Mouse (Mus musculus): ENCODE measurements at regions not wholly inside any gene's neighbourhood (a gene's known extent, or its start where the extent isn't known, plus 50 kb on each side); places are given as distances from the start of the nearest gene placed in this dataset.

DNA sequence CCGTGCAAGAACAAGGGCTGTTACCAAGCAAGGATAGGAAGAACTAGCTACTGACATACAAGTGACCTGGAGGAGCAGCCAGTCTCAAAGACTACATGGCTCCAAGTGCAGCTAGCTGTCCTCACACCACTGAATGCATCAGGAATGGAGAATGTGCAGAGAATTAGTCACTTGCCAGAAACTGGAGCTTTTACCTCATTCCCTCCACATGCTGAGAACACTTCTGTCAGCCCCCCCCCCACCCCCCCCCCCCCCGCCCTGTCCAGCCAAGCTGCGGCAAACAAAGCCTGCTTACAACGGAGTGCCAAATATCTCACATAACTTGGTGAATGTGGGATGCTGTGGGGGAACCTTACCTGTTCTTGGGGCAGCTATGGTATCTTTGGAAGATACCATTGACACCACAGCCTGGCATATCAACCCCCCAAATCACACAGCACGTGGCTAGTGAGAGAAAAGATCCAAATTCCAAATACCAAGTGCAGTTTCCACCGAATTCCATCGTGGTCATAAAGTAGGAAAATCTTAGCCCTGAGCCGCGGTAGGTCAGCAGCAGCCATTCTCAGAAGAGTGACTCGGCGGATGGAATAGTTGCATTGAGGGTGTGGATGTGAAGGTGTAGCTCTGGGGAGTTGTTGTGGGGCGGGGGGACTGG, 126.3 kb downstream of the Gadd45g start:
- Histone ChIP-seq H3K27ac (ENCODE audit: low read depth, low read length) (no peak overlapping the region), H3K9me3 (ENCODE audit: control insufficient read depth, low read length) (no peaks in the 10 kb centered on the region), H3K27me3 (ENCODE audit: control insufficient read depth, insufficient read depth, low read length) (no peaks in the 10 kb centered on the region), H3K4me3 (ENCODE audit: low read depth, low read length) (no peak overlapping the region), H3K4me2 (replicated peaks; ENCODE audit: low read depth, low read length) (no peak overlapping the region), H3K9ac (ENCODE audit: low read depth, low read length) (no peak overlapping the region), H3K4me1 (replicated peaks; ENCODE audit: control insufficient read depth, insufficient read depth, low read length) (no peaks in the 10 kb centered on the region; the same call in 1 of the 2 replicates), H3K36me3 (ENCODE audit: control insufficient read depth, insufficient read depth, low read length) (no peaks in the 10 kb centered on the region)
- WGBS: 81% methylated on average over 11 of the region's 12 CpGs
- DNase-seq (ENCODE audit: low spot score) (no peak), ATAC-seq (ENCODE audit: low FRiP score) (no peak)

- H3K27me3 ChIP-seq (ENCODE audit: control insufficient read depth, insufficient read depth, low read length): no peaks in the 10 kb centered on the region
- H3K36me3 ChIP-seq (ENCODE audit: control insufficient read depth, insufficient read depth, low read length): no peaks in the 10 kb centered on the region
- no peak overlapping the region for H3K4me2 ChIP-seq (replicated peaks; ENCODE audit: low read depth, low read length)
- DNase-seq (ENCODE audit: low spot score): no peak
- H3K9ac ChIP-seq (ENCODE audit: low read depth, low read length): no peak overlapping the region
- WGBS: 84% methylated on average over 10 of the region's 10 CpGs
- H3K4me1 ChIP-seq (replicated peaks; ENCODE audit: control insufficient read depth, insufficient read depth, low read length): no peaks in the 10 kb centered on the region; the same call in 1 of the 2 replicates
- no peak overlapping the region for H3K27ac ChIP-seq (ENCODE audit: low read depth, low read length)
- no peak for ATAC-seq (ENCODE audit: low FRiP score)
- H3K4me3 ChIP-seq (ENCODE audit: low read depth, low read length): no peak overlapping the region
- no peaks in the 10 kb centered on the region for H3K9me3 ChIP-seq (ENCODE audit: control insufficient read depth, low read length)
These were observed 127.0 kb downstream of the Gadd45g start for GRCm38 (mm10) chr13:51973461-51973860.

DNA sequence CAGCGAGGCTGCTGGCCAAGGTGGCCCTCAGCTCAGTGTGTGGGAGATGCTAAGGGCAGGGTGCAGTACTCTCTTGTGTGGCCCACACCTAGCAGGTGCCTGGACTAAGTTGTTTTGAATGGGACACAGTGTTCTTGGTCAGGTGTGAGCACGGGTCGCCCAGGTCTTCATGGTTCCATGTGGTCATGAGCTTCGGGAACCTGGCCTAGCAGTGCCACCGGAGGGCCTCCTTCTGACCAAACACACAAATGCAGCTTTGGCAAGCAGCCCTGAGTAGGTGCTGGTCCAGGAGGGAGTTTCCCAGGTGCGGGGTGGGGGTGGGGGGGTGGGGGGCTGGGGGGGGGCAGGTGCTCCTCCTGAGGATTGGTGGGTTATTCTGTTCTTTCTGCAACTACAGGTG, 127.6 kb downstream of the Gadd45g start:
- Histone ChIP-seq H3K36me3 (ENCODE audit: control insufficient read depth, insufficient read depth, low read length) (no peaks in the 10 kb centered on the region), H3K4me3 (ENCODE audit: low read depth, low read length) (no peak overlapping the region), H3K27me3 (ENCODE audit: control insufficient read depth, insufficient read depth, low read length) (no peaks in the 10 kb centered on the region), H3K4me2 (replicated peaks; ENCODE audit: low read depth, low read length) (no peak overlapping the region), H3K9ac (ENCODE audit: low read depth, low read length) (no peak overlapping the region), H3K27ac (ENCODE audit: low read depth, low read length) (no peak overlapping the region), H3K9me3 (ENCODE audit: control insufficient read depth, low read length) (no peaks in the 10 kb centered on the region), H3K4me1 (replicated peaks; ENCODE audit: control insufficient read depth, insufficient read depth, low read length) (no peaks in the 10 kb centered on the region; the same call in 1 of the 2 replicates)
- WGBS: 91% methylated on average over 5 of the region's 6 CpGs
- DNase-seq (ENCODE audit: low spot score) (no peak), ATAC-seq (ENCODE audit: low FRiP score) (no peak)

DNA sequence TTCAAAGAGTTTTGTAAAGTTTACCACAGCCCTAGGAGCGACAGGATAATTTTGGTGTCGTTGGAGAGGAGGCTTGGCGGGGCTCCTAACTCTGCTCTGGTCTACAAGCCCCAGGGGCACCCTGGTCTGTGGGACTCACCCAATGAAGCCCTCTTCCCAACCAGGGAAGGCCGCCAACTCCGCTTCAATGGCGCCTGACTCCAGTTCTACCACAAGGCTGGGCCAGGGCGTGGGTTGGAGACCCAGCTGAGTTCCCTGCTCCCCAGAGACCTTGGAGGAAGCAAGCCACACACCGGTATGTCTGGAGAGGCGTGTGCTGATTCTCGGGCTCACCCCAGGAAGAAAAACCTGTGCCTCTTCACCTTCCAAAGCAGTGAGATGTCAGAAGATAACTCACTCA, 128.9 kb downstream of the Gadd45g start:
- Histone ChIP-seq H3K9me3 (ENCODE audit: control insufficient read depth, low read length) (no peaks in the 10 kb centered on the region), H3K27ac (ENCODE audit: low read depth, low read length) (no peak overlapping the region), H3K36me3 (ENCODE audit: control insufficient read depth, insufficient read depth, low read length) (no peaks in the 10 kb centered on the region), H3K9ac (ENCODE audit: low read depth, low read length) (no peak overlapping the region), H3K4me3 (ENCODE audit: low read depth, low read length) (no peak overlapping the region), H3K4me2 (replicated peaks; ENCODE audit: low read depth, low read length) (no peak overlapping the region), H3K4me1 (replicated peaks; ENCODE audit: control insufficient read depth, insufficient read depth, low read length) (no peaks in the 10 kb centered on the region; the same call in 1 of the 2 replicates), H3K27me3 (ENCODE audit: control insufficient read depth, insufficient read depth, low read length) (no peaks in the 10 kb centered on the region)
- WGBS: 73% methylated on average over 10 of the region's 10 CpGs
- ATAC-seq (ENCODE audit: low FRiP score) (no peak), DNase-seq (ENCODE audit: low spot score) (no peak)

DNA sequence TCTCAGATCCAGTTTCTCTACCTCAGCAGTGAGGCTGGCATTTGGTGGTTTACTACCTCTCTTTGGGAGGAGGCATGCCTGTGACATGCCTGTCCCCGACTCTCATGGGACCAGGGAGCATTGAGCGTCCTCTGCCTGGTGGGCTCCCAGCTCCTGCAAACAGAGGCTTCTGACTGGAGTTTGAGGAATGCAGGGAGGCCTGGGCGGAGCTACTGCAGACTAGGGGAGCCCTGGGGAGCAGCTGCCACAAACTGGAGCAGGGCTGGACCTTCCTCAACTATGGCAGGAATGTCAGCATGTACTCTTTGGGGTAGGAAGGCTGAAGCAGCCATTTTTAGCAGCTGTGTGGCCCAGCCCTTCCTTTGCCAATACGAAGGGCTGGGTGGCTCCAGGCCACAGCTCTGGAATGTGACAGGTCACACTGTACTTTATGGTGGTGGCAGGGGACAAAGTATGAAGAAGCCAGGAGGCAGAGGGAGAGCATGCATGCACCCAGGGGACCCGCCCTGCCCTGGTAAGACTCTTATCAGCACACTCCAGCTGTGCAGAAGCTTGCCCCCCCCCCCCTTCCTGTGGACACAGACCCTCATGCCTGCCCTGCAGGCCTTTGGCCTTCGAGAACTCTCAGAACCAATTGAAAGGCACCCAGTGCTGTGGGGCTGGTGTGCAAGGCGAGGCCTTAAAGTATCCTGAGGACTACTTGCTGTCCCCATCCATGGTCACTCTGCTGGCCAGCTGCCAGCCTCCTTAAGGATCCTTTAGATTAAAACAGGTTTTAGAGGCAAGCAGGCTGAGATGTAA, 129.5 kb downstream of the Gadd45g start:
- ATAC-seq (ENCODE audit: low FRiP score) (no peak; the same call in 1 of the 2 replicates), DNase-seq (ENCODE audit: low spot score) (peak; percentile 31)
- H3K4me3 ChIP-seq (ENCODE audit: low read depth, low read length): no peak overlapping the region
- no peak overlapping the region for H3K9ac ChIP-seq (ENCODE audit: low read depth, low read length)
- no peaks in the 10 kb centered on the region for H3K36me3 ChIP-seq (ENCODE audit: control insufficient read depth, insufficient read depth, low read length)
- H3K9me3 ChIP-seq (ENCODE audit: control insufficient read depth, low read length): no peaks in the 10 kb centered on the region
- 34% methylated on average over 7 of the region's 7 CpGs for WGBS
- H3K4me1 ChIP-seq (replicated peaks; ENCODE audit: control insufficient read depth, insufficient read depth, low read length): no peaks in the 10 kb centered on the region; the same call in 1 of the 2 replicates
- no peak overlapping the region for H3K4me2 ChIP-seq (replicated peaks; ENCODE audit: low read depth, low read length)
- 0 out of 2 replicates have a peak overlapping the region, but pooled peaks have one; percentile 36 for H3K27ac ChIP-seq (ENCODE audit: low read depth, low read length)
- H3K27me3 ChIP-seq (ENCODE audit: control insufficient read depth, insufficient read depth, low read length): no peaks in the 10 kb centered on the region

- ATAC-seq (ENCODE audit: low FRiP score): no peak
- Histone ChIP-seq H3K4me3 (ENCODE audit: low read depth, low read length) (no peak overlapping the region), H3K9ac (ENCODE audit: low read depth, low read length) (no peak overlapping the region), H3K27me3 (ENCODE audit: control insufficient read depth, insufficient read depth, low read length) (no peaks in the 10 kb centered on the region), H3K4me2 (replicated peaks; ENCODE audit: low read depth, low read length) (no peak overlapping the region), H3K9me3 (ENCODE audit: control insufficient read depth, low read length) (no peaks in the 10 kb centered on the region), H3K36me3 (ENCODE audit: control insufficient read depth, insufficient read depth, low read length) (no peaks in the 10 kb centered on the region), H3K4me1 (replicated peaks; ENCODE audit: control insufficient read depth, insufficient read depth, low read length) (no peaks in the 10 kb centered on the region; the same call in 1 of the 2 replicates), H3K27ac (ENCODE audit: low read depth, low read length) (no peak overlapping the region)
- DNase-seq (ENCODE audit: low spot score): no peak
- WGBS: 86% methylated on average over 6 of the region's 6 CpGs
These were observed 130.2 kb downstream of the Gadd45g start for GRCm38 (mm10) chr13:51976620-51977214.

- no peak overlapping the region for H3K4me3 ChIP-seq (ENCODE audit: low read depth, low read length)
- 75% methylated on average over 5 of the region's 5 CpGs for WGBS
- DNase-seq (ENCODE audit: low spot score): no peak
- no peaks in the 10 kb centered on the region; the same call in 1 of the 2 replicates for H3K4me1 ChIP-seq (replicated peaks; ENCODE audit: control insufficient read depth, insufficient read depth, low read length)
- H3K27ac ChIP-seq (ENCODE audit: low read depth, low read length): no peak overlapping the region
- no peak overlapping the region for H3K4me2 ChIP-seq (replicated peaks; ENCODE audit: low read depth, low read length)
- no peak overlapping the region for H3K9ac ChIP-seq (ENCODE audit: low read depth, low read length)
- no peaks in the 10 kb centered on the region for H3K9me3 ChIP-seq (ENCODE audit: control insufficient read depth, low read length)
- no peaks in the 10 kb centered on the region for H3K36me3 ChIP-seq (ENCODE audit: control insufficient read depth, insufficient read depth, low read length)
- ATAC-seq (ENCODE audit: low FRiP score): no peak
- H3K27me3 ChIP-seq (ENCODE audit: control insufficient read depth, insufficient read depth, low read length): no peaks in the 10 kb centered on the region; the same call in 1 of the 2 replicates
These were observed 133.0 kb downstream of the Gadd45g start for GRCm38 (mm10) chr13:51979301-51979977.

DNA sequence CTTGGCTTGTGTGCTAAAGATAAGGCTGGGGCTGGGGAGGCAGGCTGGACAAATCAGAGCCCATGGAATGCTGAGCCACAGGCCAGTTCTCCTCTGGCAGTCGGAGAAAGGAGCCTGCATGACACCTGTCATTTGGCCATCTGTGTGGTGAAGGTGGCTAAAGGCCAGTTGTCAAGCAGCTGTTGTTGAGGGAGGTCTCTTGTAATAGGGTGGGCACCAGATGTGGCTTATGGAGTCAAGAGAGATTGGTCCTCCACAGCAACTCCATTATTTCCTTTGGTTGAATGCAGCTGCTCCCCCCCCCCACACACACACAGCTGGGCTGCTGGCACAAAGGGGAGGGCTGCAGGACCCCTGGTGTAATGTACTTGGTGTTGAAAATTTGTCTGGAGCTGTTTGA, 133.9 kb downstream of the Gadd45g start:
- H3K9ac ChIP-seq (ENCODE audit: low read depth, low read length): no peak overlapping the region
- ATAC-seq (ENCODE audit: low FRiP score): no peak
- H3K4me1 ChIP-seq (replicated peaks; ENCODE audit: control insufficient read depth, insufficient read depth, low read length): no peaks in the 10 kb centered on the region; the same call in 1 of the 2 replicates
- no peak overlapping the region for H3K27ac ChIP-seq (ENCODE audit: low read depth, low read length)
- no peak for DNase-seq (ENCODE audit: low spot score)
- H3K36me3 ChIP-seq (ENCODE audit: control insufficient read depth, insufficient read depth, low read length): no peaks in the 10 kb centered on the region
- H3K4me3 ChIP-seq (ENCODE audit: low read depth, low read length): no peak overlapping the region
- 68% methylated on average over 1 of the region's 1 CpGs for WGBS
- no peaks in the 10 kb centered on the region for H3K9me3 ChIP-seq (ENCODE audit: control insufficient read depth, low read length)
- no peak overlapping the region for H3K4me2 ChIP-seq (replicated peaks; ENCODE audit: low read depth, low read length)
- no peaks in the 10 kb centered on the region; the same call in 1 of the 2 replicates for H3K27me3 ChIP-seq (ENCODE audit: control insufficient read depth, insufficient read depth, low read length)

Measured in hindbrain, embryonic 11.5 days (tissue).